Mouse (Mus musculus): ENCODE measurements around the gene Sash1. TPM values are rescaled to one million over a fixed set of nuclear protein-coding genes. Genes with fewer than 3 reads are reported as not detected.

The Sash1 gene
- polyA plus RNA-seq, 1 experiment from 2014 or later, result 0.92 TPM

DNA sequence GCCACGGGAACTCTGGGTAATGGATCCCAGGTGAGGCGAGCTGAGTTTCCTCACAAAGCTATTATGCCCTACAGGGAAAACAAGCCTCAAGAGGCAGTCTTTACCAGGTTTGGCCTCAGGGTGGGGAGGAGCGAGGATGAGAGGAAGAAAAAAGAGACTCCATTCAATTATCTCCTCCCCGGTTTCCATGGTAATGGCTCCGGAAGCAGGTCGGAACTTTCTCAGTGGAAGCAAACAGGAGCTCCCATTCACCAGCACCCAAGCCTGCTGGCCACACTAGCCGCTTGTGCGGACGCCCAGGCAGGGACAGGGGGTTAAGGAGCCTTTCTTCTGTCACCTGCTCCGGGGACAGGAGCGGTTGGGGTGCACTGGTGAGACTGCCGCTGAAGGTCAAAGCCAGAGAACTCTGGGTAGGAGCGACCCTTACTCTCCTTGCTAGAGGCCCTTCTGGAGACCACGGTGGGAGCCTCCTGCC, 84.7 kb downstream of the Sash1 start:
- Histone ChIP-seq H3K4me3 (ENCODE audit: low read depth, low read length) (no peak overlapping the region), H3K9ac (ENCODE audit: low read depth, low read length) (no peak overlapping the region), H3K4me2 (ENCODE audit: low read depth, low read length) (no peak overlapping the region), H3K4me1 (ENCODE audit: control insufficient read depth, low read depth, low read length) (no peaks in the 10 kb centered on the region; the same call in none of the 2 replicates), H3K36me3 (ENCODE audit: control insufficient read depth, insufficient read depth) (no peaks in the 10 kb centered on the region; the same call in 1 of the 2 replicates), H3K27ac (ENCODE audit: low read length) (no peak overlapping the region), H3K27me3 (ENCODE audit: control insufficient read depth, insufficient read depth, low read depth, low read length) (no peaks in the 10 kb centered on the region), H3K9me3 (replicated peaks; ENCODE audit: control insufficient read depth, low read length) (no peaks in the 10 kb centered on the region)
- ATAC-seq (ENCODE audit: low read depth), result no peak
- 70% methylated on average over 14 of the region's 14 CpGs for WGBS (ENCODE audit: insufficient replicate concordance)

DNA sequence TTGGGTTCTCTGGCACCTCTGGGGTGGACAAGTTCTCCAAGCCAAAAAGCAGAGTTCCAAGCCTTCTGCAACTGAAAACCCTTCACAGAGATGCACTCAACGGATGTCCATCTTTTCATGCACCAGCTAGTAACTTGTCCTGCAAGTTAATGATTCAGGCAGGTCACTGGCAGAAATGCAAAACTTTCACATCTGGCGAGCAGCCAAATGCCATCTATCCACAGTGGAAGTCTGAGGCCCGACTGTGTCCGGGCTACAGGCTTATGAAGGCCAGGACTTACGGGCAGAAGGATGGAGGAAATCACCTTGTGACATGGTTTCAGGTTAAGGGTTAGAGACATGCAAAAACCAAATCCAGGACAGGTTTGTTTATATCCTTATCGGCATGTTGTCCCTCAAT, 88.0 kb downstream of the Sash1 start:
- H3K27me3 ChIP-seq (ENCODE audit: control insufficient read depth, insufficient read depth, low read depth, low read length), result no peaks in the 10 kb centered on the region
- 58% methylated on average over 6 of the region's 6 CpGs for WGBS (ENCODE audit: insufficient replicate concordance)

DNA sequence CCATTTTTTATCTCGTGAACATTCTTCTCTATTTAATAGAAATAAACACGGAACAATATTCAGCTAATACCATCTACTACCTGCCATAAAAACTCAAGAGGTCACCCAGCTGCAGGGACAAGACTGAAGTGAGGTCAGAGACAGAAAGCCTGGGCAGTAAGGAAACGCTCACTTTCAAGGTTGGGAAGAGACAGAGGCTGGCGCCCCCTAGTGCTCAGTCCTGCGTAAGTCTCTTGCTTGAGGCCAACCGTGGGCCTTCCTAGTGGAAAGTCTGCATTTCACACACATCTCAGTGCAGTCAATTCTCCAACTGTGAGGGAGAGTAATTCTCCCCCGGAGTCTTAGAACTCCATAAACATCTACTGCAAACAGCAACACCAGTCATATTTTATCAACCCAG, 90.5 kb downstream of the Sash1 start:
- no peaks in the 10 kb centered on the region for H3K4me1 ChIP-seq (ENCODE audit: control insufficient read depth, low read depth, low read length)
- no peak overlapping the region for H3K27ac ChIP-seq (ENCODE audit: low read length)
- no peaks in the 10 kb centered on the region for H3K9me3 ChIP-seq (replicated peaks; ENCODE audit: control insufficient read depth, low read length)
- no peak overlapping the region for H3K4me3 ChIP-seq (ENCODE audit: low read depth, low read length)
- no peak for ATAC-seq (ENCODE audit: low read depth)
- H3K36me3 ChIP-seq (ENCODE audit: control insufficient read depth, insufficient read depth), result no peaks in the 10 kb centered on the region; the same call in 1 of the 2 replicates
- no peaks in the 10 kb centered on the region for H3K27me3 ChIP-seq (ENCODE audit: control insufficient read depth, insufficient read depth, low read depth, low read length)
- H3K4me2 ChIP-seq (ENCODE audit: low read depth, low read length), result no peak overlapping the region
- WGBS (ENCODE audit: insufficient replicate concordance), result 34% methylated on average over 7 of the region's 7 CpGs
- no peak overlapping the region for H3K9ac ChIP-seq (ENCODE audit: low read depth, low read length)

More for the DNA sequence above, 88.0 kb downstream of the Sash1 start:
- Histone ChIP-seq H3K9ac (ENCODE audit: low read depth, low read length) (no peak overlapping the region), H3K27ac (ENCODE audit: low read length) (no peak overlapping the region), H3K9me3 (replicated peaks; ENCODE audit: control insufficient read depth, low read length) (no peaks in the 10 kb centered on the region), H3K36me3 (ENCODE audit: control insufficient read depth, insufficient read depth) (no peaks in the 10 kb centered on the region; the same call in 1 of the 2 replicates), H3K4me2 (ENCODE audit: low read depth, low read length) (no peak overlapping the region), H3K4me1 (ENCODE audit: control insufficient read depth, low read depth, low read length) (no peaks in the 10 kb centered on the region; the same call in 1 of the 2 replicates), H3K4me3 (ENCODE audit: low read depth, low read length) (no peak overlapping the region)
- no peak for ATAC-seq (ENCODE audit: low read depth)

DNA sequence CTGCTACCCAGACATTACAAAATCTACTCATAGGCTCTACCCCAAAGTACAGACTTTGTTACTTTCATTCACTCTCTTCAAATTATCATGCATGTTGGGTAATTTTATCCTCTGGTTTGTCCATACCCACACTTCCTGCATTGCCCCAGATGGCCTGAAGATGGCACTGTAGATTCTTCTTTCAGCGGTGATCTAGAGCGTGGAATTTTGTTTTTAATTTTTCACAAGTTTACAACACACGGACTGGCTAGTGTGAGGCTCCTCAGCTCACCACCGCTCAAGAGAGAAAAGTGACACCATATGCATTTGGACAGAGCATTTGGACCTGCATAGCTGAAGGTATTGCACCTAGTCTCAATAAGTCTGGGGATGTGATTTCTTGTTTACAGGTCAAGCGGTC, 93.5 kb downstream of the Sash1 start:
- 59% methylated on average over 5 of the region's 5 CpGs for WGBS (ENCODE audit: insufficient replicate concordance)
- Histone ChIP-seq H3K9ac (ENCODE audit: low read depth, low read length) (no peak overlapping the region), H3K4me1 (ENCODE audit: control insufficient read depth, low read depth, low read length) (no peaks in the 10 kb centered on the region), H3K9me3 (replicated peaks; ENCODE audit: control insufficient read depth, low read length) (no peaks in the 10 kb centered on the region), H3K27ac (ENCODE audit: low read length) (no peak overlapping the region), H3K4me2 (ENCODE audit: low read depth, low read length) (no peak overlapping the region), H3K4me3 (ENCODE audit: low read depth, low read length) (no peak overlapping the region), H3K27me3 (ENCODE audit: control insufficient read depth, insufficient read depth, low read depth, low read length) (no peaks in the 10 kb centered on the region), H3K36me3 (ENCODE audit: control insufficient read depth, insufficient read depth) (no peaks in the 10 kb centered on the region; the same call in 1 of the 2 replicates)
- no peak for ATAC-seq (ENCODE audit: low read depth)

DNA sequence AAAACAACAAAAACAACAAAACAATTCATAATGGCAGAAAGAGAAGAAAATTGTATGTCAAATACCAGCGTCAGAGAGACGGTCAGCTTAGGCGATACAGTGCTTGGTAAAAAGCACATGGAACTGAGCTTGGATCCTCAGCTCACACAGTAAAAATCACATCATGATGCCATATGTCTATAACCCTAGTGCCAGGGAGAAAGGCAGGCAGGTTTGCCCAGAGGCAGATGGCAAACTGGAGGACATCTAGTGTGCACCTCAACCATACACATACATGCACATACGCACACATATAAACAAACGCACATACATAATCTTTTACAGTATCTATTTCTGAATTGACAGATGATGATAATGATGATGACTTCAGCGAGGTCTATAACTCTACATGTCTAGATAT, 96.8 kb downstream of the Sash1 start:
- ATAC-seq (ENCODE audit: low read depth), result no peak
- Histone ChIP-seq H3K27me3 (ENCODE audit: control insufficient read depth, insufficient read depth, low read depth, low read length) (no peaks in the 10 kb centered on the region), H3K4me1 (ENCODE audit: control insufficient read depth, low read depth, low read length) (peaks cover 6% of the 10 kb centered on the region), H3K9me3 (replicated peaks; ENCODE audit: control insufficient read depth, low read length) (no peaks in the 10 kb centered on the region), H3K9ac (ENCODE audit: low read depth, low read length) (no peak overlapping the region), H3K4me2 (ENCODE audit: low read depth, low read length) (no peak overlapping the region), H3K36me3 (ENCODE audit: control insufficient read depth, insufficient read depth) (no peaks in the 10 kb centered on the region), H3K4me3 (ENCODE audit: low read depth, low read length) (no peak overlapping the region), H3K27ac (ENCODE audit: low read length) (no peak overlapping the region)
- WGBS (ENCODE audit: insufficient replicate concordance), result 81% methylated on average over 6 of the region's 6 CpGs

DNA sequence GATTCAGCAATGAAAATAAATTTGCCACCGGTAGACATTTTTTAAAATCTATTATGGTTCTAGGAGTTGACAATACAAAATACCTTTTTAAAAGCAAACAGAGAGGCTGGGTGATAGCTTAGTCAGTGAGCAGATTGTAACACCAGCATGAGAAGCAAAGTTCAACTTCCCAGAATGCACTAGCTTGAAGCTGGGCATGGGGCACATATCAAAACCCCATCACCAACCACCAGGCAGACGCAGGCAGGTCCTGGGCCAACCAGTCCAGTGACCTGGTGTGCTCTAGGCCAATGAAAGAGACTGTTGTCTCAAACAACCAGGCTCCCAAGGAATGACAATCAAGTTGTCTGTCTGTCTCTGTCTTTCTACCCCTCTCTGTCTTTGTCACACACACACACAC, 98.6 kb downstream of the Sash1 start:
- no peak for ATAC-seq (ENCODE audit: low read depth)

DNA sequence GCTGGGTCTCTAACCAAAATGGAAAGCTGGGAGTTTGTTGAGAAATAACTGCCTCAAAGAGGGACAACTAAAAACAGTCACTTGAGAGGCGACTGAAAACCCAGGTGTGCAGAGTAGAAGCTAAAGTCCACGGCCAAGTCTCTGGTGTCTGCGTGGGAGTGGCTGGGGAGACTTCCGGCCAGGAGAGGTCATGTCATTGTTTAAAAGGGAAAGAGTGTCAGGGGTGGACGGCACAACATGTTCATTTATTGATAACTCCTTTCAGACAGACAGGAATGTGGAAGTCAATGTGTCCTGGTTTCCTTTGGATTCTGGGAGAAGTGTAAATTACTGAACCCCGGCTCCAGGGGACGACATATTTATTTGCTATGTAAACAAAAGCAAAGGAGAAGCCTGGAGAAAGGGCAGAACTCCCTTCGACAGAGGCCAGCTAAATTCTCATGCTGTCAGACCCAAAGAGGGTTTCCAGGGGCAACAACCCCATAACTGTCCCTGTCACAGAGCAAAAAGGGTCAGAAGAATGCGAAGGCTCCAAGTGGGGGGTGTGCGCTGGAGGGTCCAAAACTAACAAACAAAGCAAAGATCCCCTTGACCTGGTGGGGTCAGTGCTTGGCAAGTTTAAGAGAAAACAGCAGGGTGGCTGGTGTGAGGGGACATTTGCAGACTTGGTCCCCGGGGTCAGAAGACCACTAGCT, 100.3 kb downstream of the Sash1 start:
- Histone ChIP-seq H3K4me3 (ENCODE audit: low read depth, low read length) (no peak overlapping the region), H3K36me3 (ENCODE audit: control insufficient read depth, insufficient read depth) (no peaks in the 10 kb centered on the region), H3K9ac (ENCODE audit: low read depth, low read length) (no peak overlapping the region), H3K4me1 (ENCODE audit: control insufficient read depth, low read depth, low read length) (peaks cover 6% of the 10 kb centered on the region), H3K9me3 (replicated peaks; ENCODE audit: control insufficient read depth, low read length) (no peaks in the 10 kb centered on the region), H3K27ac (ENCODE audit: low read length) (no peak overlapping the region), H3K27me3 (ENCODE audit: control insufficient read depth, insufficient read depth, low read depth, low read length) (no peaks in the 10 kb centered on the region), H3K4me2 (ENCODE audit: low read depth, low read length) (no peak overlapping the region)
- ATAC-seq (ENCODE audit: low read depth), result no peak
- WGBS (ENCODE audit: insufficient replicate concordance), result 57% methylated on average over 11 of the region's 11 CpGs

More for the DNA sequence above, 98.6 kb downstream of the Sash1 start:
- Histone ChIP-seq H3K4me2 (ENCODE audit: low read depth, low read length) (no peak overlapping the region), H3K36me3 (ENCODE audit: control insufficient read depth, insufficient read depth) (no peaks in the 10 kb centered on the region), H3K9ac (ENCODE audit: low read depth, low read length) (no peak overlapping the region), H3K4me1 (ENCODE audit: control insufficient read depth, low read depth, low read length) (peaks cover 6% of the 10 kb centered on the region), H3K27me3 (ENCODE audit: control insufficient read depth, insufficient read depth, low read depth, low read length) (no peaks in the 10 kb centered on the region), H3K27ac (ENCODE audit: low read length) (no peak overlapping the region), H3K4me3 (ENCODE audit: low read depth, low read length) (no peak overlapping the region), H3K9me3 (replicated peaks; ENCODE audit: control insufficient read depth, low read length) (no peaks in the 10 kb centered on the region)
- WGBS (ENCODE audit: insufficient replicate concordance), result 62% methylated on average over 2 of the region's 2 CpGs

DNA sequence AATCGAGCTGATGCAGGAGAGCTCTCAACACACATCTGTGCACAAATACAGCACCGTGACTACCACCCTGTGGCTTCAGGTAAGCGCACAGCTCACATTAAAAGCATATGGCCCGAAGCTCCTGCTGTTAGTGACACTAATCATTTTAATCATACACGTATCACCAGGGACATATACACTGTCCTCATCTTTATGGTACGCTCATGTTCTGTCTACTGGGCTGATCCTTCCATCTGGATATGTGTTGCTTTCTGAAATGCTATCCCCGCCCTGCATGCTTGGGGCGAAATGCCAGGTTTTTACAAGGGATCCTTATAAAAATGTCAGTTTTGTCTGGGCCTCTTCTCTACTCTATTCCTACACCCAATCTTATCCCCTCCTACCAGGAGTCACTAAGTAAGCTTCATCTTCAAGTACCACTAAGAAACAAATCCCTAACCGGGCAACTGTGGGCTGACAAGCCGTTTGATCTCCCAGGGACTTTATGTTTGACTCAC, 103.9 kb downstream of the Sash1 start:
- Histone ChIP-seq H3K27me3 (ENCODE audit: control insufficient read depth, insufficient read depth, low read depth, low read length) (no peaks in the 10 kb centered on the region), H3K36me3 (ENCODE audit: control insufficient read depth, insufficient read depth) (no peaks in the 10 kb centered on the region), H3K27ac (ENCODE audit: low read length) (no peak overlapping the region), H3K9me3 (replicated peaks; ENCODE audit: control insufficient read depth, low read length) (no peaks in the 10 kb centered on the region), H3K4me3 (ENCODE audit: low read depth, low read length) (no peak overlapping the region), H3K4me2 (ENCODE audit: low read depth, low read length) (no peak overlapping the region), H3K4me1 (ENCODE audit: control insufficient read depth, low read depth, low read length) (peaks cover 7% of the 10 kb centered on the region), H3K9ac (ENCODE audit: low read depth, low read length) (no peak overlapping the region)
- 74% methylated on average over 10 of the region's 10 CpGs for WGBS (ENCODE audit: insufficient replicate concordance)
- no peak for ATAC-seq (ENCODE audit: low read depth)

DNA sequence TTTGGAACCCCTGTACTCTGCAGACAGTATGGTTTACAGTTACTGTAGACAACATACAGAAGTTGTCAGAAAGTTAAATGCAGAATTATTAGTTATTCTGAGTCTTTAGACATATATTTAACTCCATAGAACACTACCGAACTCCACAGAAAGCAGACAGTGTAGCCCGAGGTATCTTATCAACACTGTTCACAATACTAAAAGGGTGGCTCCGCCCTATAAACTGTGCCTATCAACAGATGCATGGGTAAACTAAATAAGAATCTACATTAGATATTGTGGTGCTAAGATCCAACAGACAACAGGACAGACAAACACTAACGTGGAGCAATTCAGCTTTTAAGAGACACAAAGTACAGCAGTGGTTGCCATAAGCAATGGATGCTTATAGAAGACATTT, 106.0 kb downstream of the Sash1 start:
- Histone ChIP-seq H3K9me3 (replicated peaks; ENCODE audit: control insufficient read depth, low read length) (no peaks in the 10 kb centered on the region), H3K9ac (ENCODE audit: low read depth, low read length) (no peak overlapping the region), H3K4me1 (ENCODE audit: control insufficient read depth, low read depth, low read length) (peaks cover 3% of the 10 kb centered on the region; the same call in 1 of the 2 replicates), H3K27me3 (ENCODE audit: control insufficient read depth, insufficient read depth, low read depth, low read length) (no peaks in the 10 kb centered on the region), H3K4me3 (ENCODE audit: low read depth, low read length) (no peak overlapping the region), H3K4me2 (ENCODE audit: low read depth, low read length) (no peak overlapping the region; the same call in 1 of the 2 replicates), H3K27ac (ENCODE audit: low read length) (no peak overlapping the region), H3K36me3 (ENCODE audit: control insufficient read depth, insufficient read depth) (no peaks in the 10 kb centered on the region)
- peak; percentile 81 for ATAC-seq (ENCODE audit: low read depth)
- 30% methylated on average over 4 of the region's 4 CpGs for WGBS (ENCODE audit: insufficient replicate concordance)
